Mouse (Mus musculus): Measurements from ENCODE around the gene Plekhg3. TPM values are rescaled to one million over a fixed set of nuclear protein-coding genes. Genes with fewer than 3 reads are reported as not detected.

Gene Plekhg3
- polyA plus RNA-seq, 1 experiment: 21.8 TPM

- TF ChIP-seq POLR2A (IDR thresholded peaks at IDR 0.05; ENCODE audit: low read depth, low read length) (no peak; the same call in 1 of the 2 replicates), CTCF (IDR thresholded peaks at IDR 0.05; ENCODE audit: borderline replicate concordance, insufficient read depth, low read length) (no peak)
- Histone ChIP-seq H3K27ac (ENCODE audit: insufficient read depth, low read length) (peak overlapping the region; percentile 82), H3K4me1 (ENCODE audit: control insufficient read depth, insufficient read depth, low read length) (peaks cover 20% of the 10 kb centered on the region), H3K4me3 (ENCODE audit: insufficient read depth, low read length) (peak overlapping the region; percentile 84)
Observed at GRCm38 (mm10) chr12:76534233-76534632, 3.5 kb downstream of the Plekhg3 start.

- peak overlapping the region; percentile 82 for H3K27ac ChIP-seq (ENCODE audit: insufficient read depth, low read length)
- TF ChIP-seq CTCF (IDR thresholded peaks at IDR 0.05; ENCODE audit: borderline replicate concordance, insufficient read depth, low read length): no peak
- no peak; the same call in 1 of the 2 replicates for TF ChIP-seq POLR2A (IDR thresholded peaks at IDR 0.05; ENCODE audit: low read depth, low read length)
- H3K4me3 ChIP-seq (ENCODE audit: insufficient read depth, low read length): peak overlapping the region; percentile 84
- peaks cover 20% of the 10 kb centered on the region for H3K4me1 ChIP-seq (ENCODE audit: control insufficient read depth, insufficient read depth, low read length)
Observed at GRCm38 (mm10) chr12:76534641-76535283, 4.1 kb downstream of the Plekhg3 start.

DNA sequence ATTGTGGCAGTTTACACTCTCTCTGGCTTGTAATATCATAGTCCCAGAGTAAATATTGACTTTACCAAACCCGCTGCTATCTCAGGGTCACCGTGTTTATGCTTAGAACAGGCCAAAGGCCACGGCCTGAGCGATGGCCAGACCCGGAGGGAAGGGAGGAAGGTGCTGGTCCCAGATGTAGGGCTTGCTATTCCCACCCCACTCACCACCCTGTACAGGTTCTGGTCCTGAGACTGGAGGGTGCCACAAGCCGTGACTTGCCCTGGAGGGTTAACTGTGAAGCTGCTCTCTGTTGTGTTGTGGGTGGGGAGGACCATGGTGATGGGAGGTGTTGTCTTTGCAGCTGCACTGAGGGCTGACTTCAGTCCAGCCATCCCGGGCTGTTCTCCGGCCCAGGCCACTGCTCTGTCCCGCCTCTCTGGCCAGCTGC is 4.8 kb downstream of the Plekhg3 start:
- Histone ChIP-seq H3K27ac (ENCODE audit: insufficient read depth, low read length) (peak overlapping the region; percentile 82), H3K4me1 (ENCODE audit: control insufficient read depth, insufficient read depth, low read length) (peaks cover 20% of the 10 kb centered on the region), H3K4me3 (ENCODE audit: insufficient read depth, low read length) (peak overlapping the region; percentile 84)
- TF ChIP-seq POLR2A (IDR thresholded peaks at IDR 0.05; ENCODE audit: low read depth, low read length): peak; percentile 35; the same call in 1 of the 2 replicates
- TF ChIP-seq CTCF (IDR thresholded peaks at IDR 0.05; ENCODE audit: borderline replicate concordance, insufficient read depth, low read length): no peak

DNA sequence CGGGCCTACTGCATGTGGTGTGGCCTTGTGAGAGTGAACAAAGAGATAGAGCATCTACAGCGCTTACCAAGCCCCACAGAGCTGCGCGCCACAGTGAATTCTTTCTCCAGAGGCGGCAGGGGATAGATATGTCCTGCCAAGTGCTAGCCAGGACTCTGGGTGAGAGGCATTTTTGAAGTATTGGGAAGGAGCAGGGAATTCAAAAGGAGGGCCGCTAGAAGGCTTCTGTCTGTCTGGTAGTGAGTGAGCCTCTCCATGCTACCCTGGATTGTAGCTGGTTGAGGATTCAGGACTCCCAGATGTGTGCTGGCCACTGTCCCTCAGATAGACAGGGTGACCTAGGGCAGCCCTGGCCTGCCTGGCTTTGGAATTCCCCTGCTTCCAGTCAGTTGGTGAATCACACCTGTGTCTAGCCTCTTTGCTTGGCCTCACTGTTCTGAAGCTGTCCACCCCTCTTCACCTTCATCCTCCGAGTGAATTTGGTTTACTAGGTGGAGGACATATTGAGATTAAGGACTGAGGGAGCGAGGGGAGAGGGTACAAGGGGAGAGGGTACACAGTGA is 6.0 kb downstream of the Plekhg3 start:
- H3K27ac ChIP-seq (ENCODE audit: insufficient read depth, low read length): peak overlapping the region; percentile 82; the same call in 1 of the 2 replicates
- TF ChIP-seq POLR2A (IDR thresholded peaks at IDR 0.05; ENCODE audit: low read depth, low read length) (no peak), CTCF (IDR thresholded peaks at IDR 0.05; ENCODE audit: borderline replicate concordance, insufficient read depth, low read length) (no peak)
- H3K4me1 ChIP-seq (ENCODE audit: control insufficient read depth, insufficient read depth, low read length): peaks cover 25% of the 10 kb centered on the region
- no peak overlapping the region for H3K4me3 ChIP-seq (ENCODE audit: insufficient read depth, low read length)

DNA sequence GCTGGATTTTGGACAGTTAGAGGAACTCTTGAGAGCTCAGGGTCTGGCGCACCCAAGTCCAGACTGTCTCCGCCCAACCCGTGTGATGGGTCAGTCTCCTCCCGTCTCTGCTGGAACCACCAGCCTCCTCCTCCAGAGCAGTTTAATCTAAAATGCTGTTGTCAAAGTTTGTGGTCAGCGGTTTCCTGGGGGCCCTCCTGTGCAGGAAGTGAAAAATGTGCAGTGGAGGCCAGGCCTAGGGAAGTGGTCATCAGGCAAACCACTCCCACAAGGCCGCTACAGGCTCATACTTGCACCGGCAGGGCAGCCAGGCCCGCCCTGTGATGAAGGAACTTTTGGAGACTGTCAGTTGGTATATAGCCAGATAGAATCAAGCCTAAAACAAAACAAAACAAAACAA is 6.7 kb downstream of the Plekhg3 start:
- H3K27ac ChIP-seq (ENCODE audit: insufficient read depth, low read length): no peak overlapping the region
- TF ChIP-seq POLR2A (IDR thresholded peaks at IDR 0.05; ENCODE audit: low read depth, low read length) (no peak), CTCF (IDR thresholded peaks at IDR 0.05; ENCODE audit: borderline replicate concordance, insufficient read depth, low read length) (no peak)
- no peak overlapping the region for H3K4me3 ChIP-seq (ENCODE audit: insufficient read depth, low read length)
- H3K4me1 ChIP-seq (ENCODE audit: control insufficient read depth, insufficient read depth, low read length): peaks cover 25% of the 10 kb centered on the region

DNA sequence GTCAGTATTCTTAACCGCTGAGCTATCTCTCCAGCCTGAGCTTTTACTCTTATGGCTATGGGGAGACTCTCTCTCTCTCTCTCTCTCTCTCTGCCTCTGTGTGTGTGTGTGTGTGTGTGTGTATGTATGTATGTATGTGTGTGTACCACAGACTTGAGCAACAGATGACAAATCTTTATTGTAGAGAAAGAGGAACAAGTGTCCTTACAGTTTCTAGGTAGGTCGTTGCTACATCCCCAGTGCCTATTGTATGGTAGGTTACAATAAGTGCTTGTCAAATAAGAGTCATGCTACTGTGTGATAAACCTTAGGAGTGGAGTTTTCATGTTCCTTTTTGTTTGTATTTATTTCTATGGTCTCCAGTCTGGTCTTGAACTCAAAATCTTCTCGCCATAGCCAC is 9.5 kb downstream of the Plekhg3 start:
- Histone ChIP-seq H3K4me3 (ENCODE audit: insufficient read depth, low read length) (no peak overlapping the region), H3K4me1 (ENCODE audit: control insufficient read depth, insufficient read depth, low read length) (peaks cover 26% of the 10 kb centered on the region), H3K27ac (ENCODE audit: insufficient read depth, low read length) (no peak overlapping the region)
- TF ChIP-seq POLR2A (IDR thresholded peaks at IDR 0.05; ENCODE audit: low read depth, low read length): no peak

DNA sequence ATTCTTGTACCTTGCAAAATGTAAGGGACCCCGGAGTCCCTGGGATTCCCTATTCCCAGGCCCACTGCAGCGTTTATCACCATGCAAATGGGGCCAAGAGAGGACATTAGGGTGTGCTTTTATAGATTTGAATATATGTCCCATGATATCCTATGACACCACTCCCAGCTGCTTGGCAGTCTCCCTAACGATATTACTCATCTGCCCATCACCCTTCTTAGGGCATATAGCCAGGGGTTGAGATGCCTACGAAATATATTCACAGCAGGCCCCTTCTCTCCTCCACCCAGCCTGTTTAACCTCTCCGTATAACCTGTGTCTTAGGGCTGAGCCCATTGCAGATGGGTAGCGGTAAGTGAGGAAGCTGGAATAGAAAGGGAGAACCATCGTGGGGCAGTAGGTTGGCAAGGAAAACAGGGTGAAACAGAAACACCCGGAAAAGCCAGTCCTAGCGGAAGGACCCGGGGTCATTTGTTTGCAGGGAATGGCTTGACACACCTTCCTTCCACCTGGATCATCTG is 10.1 kb downstream of the Plekhg3 start:
- TF ChIP-seq POLR2A (IDR thresholded peaks at IDR 0.05; ENCODE audit: low read depth, low read length): no peak
- Histone ChIP-seq H3K4me3 (ENCODE audit: insufficient read depth, low read length) (no peak overlapping the region), H3K4me1 (ENCODE audit: control insufficient read depth, insufficient read depth, low read length) (peaks cover 28% of the 10 kb centered on the region), H3K27ac (ENCODE audit: insufficient read depth, low read length) (peak overlapping the region; percentile 30)

- TF ChIP-seq CTCF (IDR thresholded peaks at IDR 0.05; ENCODE audit: borderline replicate concordance, insufficient read depth, low read length) (no peak), POLR2A (IDR thresholded peaks at IDR 0.05; ENCODE audit: low read depth, low read length) (no peak)
- peaks cover 25% of the 10 kb centered on the region for H3K4me1 ChIP-seq (ENCODE audit: control insufficient read depth, insufficient read depth, low read length)
- peak overlapping the region; percentile 30 for H3K27ac ChIP-seq (ENCODE audit: insufficient read depth, low read length)
- no peak overlapping the region for H3K4me3 ChIP-seq (ENCODE audit: insufficient read depth, low read length)
Observed at GRCm38 (mm10) chr12:76541475-76541874, 10.8 kb downstream of the Plekhg3 start.

- TF ChIP-seq POLR2A (IDR thresholded peaks at IDR 0.05; ENCODE audit: low read depth, low read length) (no peak), CTCF (IDR thresholded peaks at IDR 0.05; ENCODE audit: borderline replicate concordance, insufficient read depth, low read length) (no peak)
- peak overlapping the region; percentile 30 for H3K27ac ChIP-seq (ENCODE audit: insufficient read depth, low read length)
- H3K4me3 ChIP-seq (ENCODE audit: insufficient read depth, low read length): no peak overlapping the region
- H3K4me1 ChIP-seq (ENCODE audit: control insufficient read depth, insufficient read depth, low read length): peaks cover 21% of the 10 kb centered on the region
Observed at GRCm38 (mm10) chr12:76541879-76542278, 11.2 kb downstream of the Plekhg3 start.

DNA sequence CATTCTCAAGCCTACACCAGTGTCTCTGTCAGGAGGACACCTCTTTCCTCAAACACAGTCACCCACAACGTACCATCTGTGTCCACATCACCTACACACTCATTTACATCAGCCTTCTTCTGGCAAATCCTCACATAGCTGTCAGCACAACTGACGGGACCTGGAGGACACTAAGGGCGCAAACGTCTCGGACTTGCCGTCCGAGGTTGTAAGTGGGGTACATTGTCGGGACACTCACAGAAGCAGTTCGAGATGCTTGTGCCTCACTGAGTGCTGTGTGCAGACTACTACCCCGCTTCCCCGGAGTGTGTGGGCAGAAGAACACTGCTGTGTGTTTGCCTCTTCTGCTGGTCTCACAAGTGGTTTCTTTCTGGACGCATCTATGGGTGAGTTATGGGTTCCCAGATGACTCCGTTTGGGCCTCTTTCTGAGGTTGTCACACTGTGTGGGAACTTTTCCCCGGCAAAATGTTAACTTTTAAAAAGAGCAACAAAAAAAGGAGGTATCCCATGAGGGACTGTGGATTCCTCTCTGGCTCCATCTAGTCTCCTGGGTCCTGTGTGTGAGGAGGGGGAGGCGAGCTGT is 15.2 kb downstream of the Plekhg3 start:
- TF ChIP-seq CTCF (IDR thresholded peaks at IDR 0.05; ENCODE audit: borderline replicate concordance, insufficient read depth, low read length) (no peak), POLR2A (IDR thresholded peaks at IDR 0.05; ENCODE audit: low read depth, low read length) (no peak)
- Histone ChIP-seq H3K4me1 (ENCODE audit: control insufficient read depth, insufficient read depth, low read length) (peaks cover 26% of the 10 kb centered on the region), H3K4me3 (ENCODE audit: insufficient read depth, low read length) (no peak overlapping the region), H3K27ac (ENCODE audit: insufficient read depth, low read length) (peak overlapping the region; percentile 43)
